Mouse (Mus musculus): Measurements from ENCODE around the gene Anks1. TPM values are rescaled to one million over a fixed set of nuclear protein-coding genes. Genes with fewer than 3 reads are reported as not detected.

Gene Anks1
- polyA plus RNA-seq, 1 experiment from 2014 or later, result 43.6 TPM

GRCm38 (mm10) chr17:28021911-28022310 lies 112.8 kb downstream of the Anks1 start:
- H3K9ac ChIP-seq (ENCODE audit: low read depth, low read length), result no peak overlapping the region
- H3K27ac ChIP-seq (ENCODE audit: low read depth, low read length), result no peak overlapping the region
- no peaks in the 10 kb centered on the region for H3K36me3 ChIP-seq (ENCODE audit: control insufficient read depth, insufficient read depth, low read length)
- ATAC-seq (ENCODE audit: low FRiP score), result no peak
- H3K27me3 ChIP-seq (ENCODE audit: control insufficient read depth, insufficient read depth, low read length), result no peaks in the 10 kb centered on the region
- H3K4me1 ChIP-seq (replicated peaks; ENCODE audit: control insufficient read depth, insufficient read depth, low read length), result peaks cover 19% of the 10 kb centered on the region
- WGBS, result 77% methylated on average over 10 of the region's 10 CpGs
- H3K4me2 ChIP-seq (replicated peaks; ENCODE audit: low read depth, low read length), result no peak overlapping the region
- no peak overlapping the region for H3K4me3 ChIP-seq (ENCODE audit: low read depth, low read length)
- H3K9me3 ChIP-seq (ENCODE audit: control insufficient read depth, low read length), result no peaks in the 10 kb centered on the region
- no peak for DNase-seq (ENCODE audit: low spot score)

GRCm38 (mm10) chr17:28022854-28023655 lies 113.9 kb downstream of the Anks1 start:
- Histone ChIP-seq H3K27me3 (ENCODE audit: control insufficient read depth, insufficient read depth, low read length) (no peaks in the 10 kb centered on the region), H3K36me3 (ENCODE audit: control insufficient read depth, insufficient read depth, low read length) (no peaks in the 10 kb centered on the region), H3K4me3 (ENCODE audit: low read depth, low read length) (no peak overlapping the region), H3K9ac (ENCODE audit: low read depth, low read length) (0 out of 2 replicates have a peak overlapping the region, but pooled peaks have one; percentile 2), H3K4me1 (replicated peaks; ENCODE audit: control insufficient read depth, insufficient read depth, low read length) (peaks cover 13% of the 10 kb centered on the region), H3K4me2 (replicated peaks; ENCODE audit: low read depth, low read length) (no peak overlapping the region), H3K27ac (ENCODE audit: low read depth, low read length) (no peak overlapping the region), H3K9me3 (ENCODE audit: control insufficient read depth, low read length) (no peaks in the 10 kb centered on the region)
- ATAC-seq (ENCODE audit: low FRiP score) (no peak), DNase-seq (ENCODE audit: low spot score) (no peak)
- 91% methylated on average over 22 of the region's 22 CpGs for WGBS

- no peak overlapping the region for H3K4me3 ChIP-seq (ENCODE audit: low read depth, low read length)
- no peaks in the 10 kb centered on the region for H3K9me3 ChIP-seq (ENCODE audit: control insufficient read depth, low read length)
- no peak for ATAC-seq (ENCODE audit: low FRiP score)
- H3K4me1 ChIP-seq (replicated peaks; ENCODE audit: control insufficient read depth, insufficient read depth, low read length), result no peaks in the 10 kb centered on the region; the same call in 1 of the 2 replicates
- H3K4me2 ChIP-seq (replicated peaks; ENCODE audit: low read depth, low read length), result no peak overlapping the region
- H3K27ac ChIP-seq (ENCODE audit: low read depth, low read length), result no peak overlapping the region
- H3K36me3 ChIP-seq (ENCODE audit: control insufficient read depth, insufficient read depth, low read length), result no peaks in the 10 kb centered on the region
- DNase-seq (ENCODE audit: low spot score), result no peak
- no peaks in the 10 kb centered on the region for H3K27me3 ChIP-seq (ENCODE audit: control insufficient read depth, insufficient read depth, low read length)
- H3K9ac ChIP-seq (ENCODE audit: low read depth, low read length), result no peak overlapping the region
- 77% methylated on average over 5 of the region's 5 CpGs for WGBS
Observed at GRCm38 (mm10) chr17:28025541-28025961, 116.4 kb downstream of the Anks1 start.

- H3K9ac ChIP-seq (ENCODE audit: low read depth, low read length), result no peak overlapping the region
- no peak overlapping the region for H3K27ac ChIP-seq (ENCODE audit: low read depth, low read length)
- H3K9me3 ChIP-seq (ENCODE audit: control insufficient read depth, low read length), result no peaks in the 10 kb centered on the region
- WGBS, result 78% methylated on average over 14 of the region's 14 CpGs
- H3K4me2 ChIP-seq (replicated peaks; ENCODE audit: low read depth, low read length), result no peak overlapping the region
- H3K36me3 ChIP-seq (ENCODE audit: control insufficient read depth, insufficient read depth, low read length), result no peaks in the 10 kb centered on the region
- no peaks in the 10 kb centered on the region; the same call in 1 of the 2 replicates for H3K4me1 ChIP-seq (replicated peaks; ENCODE audit: control insufficient read depth, insufficient read depth, low read length)
- no peak for ATAC-seq (ENCODE audit: low FRiP score)
- H3K27me3 ChIP-seq (ENCODE audit: control insufficient read depth, insufficient read depth, low read length), result no peaks in the 10 kb centered on the region
- DNase-seq (ENCODE audit: low spot score), result no peak
- no peak overlapping the region for H3K4me3 ChIP-seq (ENCODE audit: low read depth, low read length)
Observed at GRCm38 (mm10) chr17:28026111-28026872, 117.2 kb downstream of the Anks1 start.

GRCm38 (mm10) chr17:28027197-28027596 lies 118.1 kb downstream of the Anks1 start:
- no peak for ATAC-seq (ENCODE audit: low FRiP score)

GRCm38 (mm10) chr17:28028236-28028635 lies 119.1 kb downstream of the Anks1 start:
- H3K27me3 ChIP-seq (ENCODE audit: control insufficient read depth, insufficient read depth, low read length), result no peaks in the 10 kb centered on the region
- H3K4me3 ChIP-seq (ENCODE audit: low read depth, low read length), result no peak overlapping the region
- DNase-seq (ENCODE audit: low spot score) (no peak), ATAC-seq (ENCODE audit: low FRiP score) (no peak)
- no peaks in the 10 kb centered on the region for H3K9me3 ChIP-seq (ENCODE audit: control insufficient read depth, low read length)
- peaks cover 2% of the 10 kb centered on the region for H3K4me1 ChIP-seq (replicated peaks; ENCODE audit: control insufficient read depth, insufficient read depth, low read length)
- H3K4me2 ChIP-seq (replicated peaks; ENCODE audit: low read depth, low read length), result no peak overlapping the region
- 80% methylated on average over 10 of the region's 10 CpGs for WGBS
- no peak overlapping the region for H3K27ac ChIP-seq (ENCODE audit: low read depth, low read length)
- no peaks in the 10 kb centered on the region for H3K36me3 ChIP-seq (ENCODE audit: control insufficient read depth, insufficient read depth, low read length)
- H3K9ac ChIP-seq (ENCODE audit: low read depth, low read length), result no peak overlapping the region

More at GRCm38 (mm10) chr17:28027197-28027596, 118.1 kb downstream of the Anks1 start:
- H3K27me3 ChIP-seq (ENCODE audit: control insufficient read depth, insufficient read depth, low read length), result no peaks in the 10 kb centered on the region
- H3K4me3 ChIP-seq (ENCODE audit: low read depth, low read length), result no peak overlapping the region
- 86% methylated on average over 6 of the region's 6 CpGs for WGBS
- H3K36me3 ChIP-seq (ENCODE audit: control insufficient read depth, insufficient read depth, low read length), result no peaks in the 10 kb centered on the region
- H3K9ac ChIP-seq (ENCODE audit: low read depth, low read length), result no peak overlapping the region
- no peaks in the 10 kb centered on the region for H3K9me3 ChIP-seq (ENCODE audit: control insufficient read depth, low read length)
- no peak for DNase-seq (ENCODE audit: low spot score)
- H3K4me1 ChIP-seq (replicated peaks; ENCODE audit: control insufficient read depth, insufficient read depth, low read length), result peaks cover 2% of the 10 kb centered on the region
- no peak overlapping the region for H3K27ac ChIP-seq (ENCODE audit: low read depth, low read length)
- no peak overlapping the region for H3K4me2 ChIP-seq (replicated peaks; ENCODE audit: low read depth, low read length)

GRCm38 (mm10) chr17:28029308-28029707 lies 120.2 kb downstream of the Anks1 start:
- ATAC-seq (ENCODE audit: low FRiP score), result no peak
- Histone ChIP-seq H3K4me1 (replicated peaks; ENCODE audit: control insufficient read depth, insufficient read depth, low read length) (peaks cover 2% of the 10 kb centered on the region), H3K9ac (ENCODE audit: low read depth, low read length) (no peak overlapping the region)

GRCm38 (mm10) chr17:28030446-28030845 lies 121.3 kb downstream of the Anks1 start:
- no peak for ATAC-seq (ENCODE audit: low FRiP score)

More at GRCm38 (mm10) chr17:28029308-28029707, 120.2 kb downstream of the Anks1 start:
- no peak overlapping the region for H3K4me2 ChIP-seq (replicated peaks; ENCODE audit: low read depth, low read length)
- H3K4me3 ChIP-seq (ENCODE audit: low read depth, low read length), result no peak overlapping the region
- H3K36me3 ChIP-seq (ENCODE audit: control insufficient read depth, insufficient read depth, low read length), result no peaks in the 10 kb centered on the region
- H3K27ac ChIP-seq (ENCODE audit: low read depth, low read length), result no peak overlapping the region
- H3K9me3 ChIP-seq (ENCODE audit: control insufficient read depth, low read length), result no peaks in the 10 kb centered on the region
- no peak for DNase-seq (ENCODE audit: low spot score)
- H3K27me3 ChIP-seq (ENCODE audit: control insufficient read depth, insufficient read depth, low read length), result no peaks in the 10 kb centered on the region
- WGBS, result 63% methylated on average over 2 of the region's 2 CpGs

More at GRCm38 (mm10) chr17:28030446-28030845, 121.3 kb downstream of the Anks1 start:
- WGBS, result 90% methylated on average over 10 of the region's 10 CpGs
- H3K4me3 ChIP-seq (ENCODE audit: low read depth, low read length), result no peak overlapping the region
- H3K9ac ChIP-seq (ENCODE audit: low read depth, low read length), result no peak overlapping the region
- no peak overlapping the region for H3K4me2 ChIP-seq (replicated peaks; ENCODE audit: low read depth, low read length)
- H3K27ac ChIP-seq (ENCODE audit: low read depth, low read length), result no peak overlapping the region
- H3K9me3 ChIP-seq (ENCODE audit: control insufficient read depth, low read length), result no peaks in the 10 kb centered on the region
- no peaks in the 10 kb centered on the region for H3K27me3 ChIP-seq (ENCODE audit: control insufficient read depth, insufficient read depth, low read length)
- H3K4me1 ChIP-seq (replicated peaks; ENCODE audit: control insufficient read depth, insufficient read depth, low read length), result peaks cover 2% of the 10 kb centered on the region
- H3K36me3 ChIP-seq (ENCODE audit: control insufficient read depth, insufficient read depth, low read length), result no peaks in the 10 kb centered on the region
- no peak for DNase-seq (ENCODE audit: low spot score)
